Comparison of ENCODE assay signal across 11 mouse cellular contexts in genomic region chr1:38766254-38766653, GRCm38 (mm10).
DNase-seq lines count a peak whose midpoint lies in the region; ATAC-seq and TF ChIP-seq lines count a peak whose summit lies in the region.
"Had no signal": no experiment of that assay in that cellular context is flagged by ENCODE, and none has a peak within 500 bp of the region (broad histone marks: within the 10 kb centered on the region; RNA-seq: fewer than 3 reads in every experiment).

No protein-coding gene starts in this region.

- 48% methylated on average over 4 of the region's 4 CpGs for WGBS in heart, embryonic 13.5 days
- WGBS in midbrain, embryonic 10.5 days, result 50% methylated on average over 4 of the region's 4 CpGs
- WGBS in midbrain, postnatal 0 days, result 35% methylated on average over 3 of the region's 4 CpGs
- WGBS in hindbrain, embryonic 13.5 days, result 27% methylated on average over 4 of the region's 4 CpGs
- WGBS in midbrain, embryonic 16.5 days, result 51% methylated on average over 4 of the region's 4 CpGs

- no peak overlapping the region for H3K4me2 ChIP-seq in heart, embryonic 13.5 days
- no peak overlapping the region for H3K4me2 ChIP-seq in midbrain, postnatal 0 days (ENCODE audit: low read depth, low read length, poor library complexity, severe bottlenecking)
- H3K4me2 ChIP-seq in hindbrain, embryonic 13.5 days, result no peak overlapping the region
- H3K4me2 ChIP-seq in midbrain, embryonic 16.5 days (ENCODE audit: low read length), result no peak overlapping the region
- H3K4me2 ChIP-seq: forebrain, embryonic 15.5 days had no signal

- no peaks in the 10 kb centered on the region for H3K9me3 ChIP-seq in heart, embryonic 13.5 days
- no peaks in the 10 kb centered on the region for H3K9me3 ChIP-seq in midbrain, embryonic 10.5 days (replicated peaks)
- no peaks in the 10 kb centered on the region for H3K9me3 ChIP-seq in midbrain, postnatal 0 days (ENCODE audit: low read length)
- no peaks in the 10 kb centered on the region for H3K9me3 ChIP-seq in hindbrain, embryonic 13.5 days
- no peaks in the 10 kb centered on the region for H3K9me3 ChIP-seq in midbrain, embryonic 16.5 days (replicated peaks; ENCODE audit: control insufficient read depth, low read length, poor library complexity, severe bottlenecking)
- H3K9me3 ChIP-seq: forebrain, embryonic 15.5 days had no signal

- no peak for DNase-seq in heart, adult 9 months (ENCODE audit: low spot score in 2 of 2)
- no peak for DNase-seq in midbrain, embryonic 10.5 days (ENCODE audit: low spot score)
- no peak for DNase-seq in midbrain, postnatal 0 days (ENCODE audit: low spot score)
- DNase-seq in c-Kit-positive CD71-positive TER-119-positive erythroid progenitor cells, embryonic 14.5 days (ENCODE audit: low spot score), result no peak
- no peak for DNase-seq in left cerebral cortex, postnatal 25 days (ENCODE audit: low spot score in 2 of 2)
- DNase-seq: cerebellum, postnatal 25 days; gastrocnemius, postnatal 36 days had no signal

- peaks cover 7% of the 10 kb centered on the region for H3K27me3 ChIP-seq in heart, embryonic 13.5 days (replicated peaks)
- H3K27me3 ChIP-seq in midbrain, embryonic 10.5 days (ENCODE audit: low read depth, poor library complexity, severe bottlenecking), result peaks cover 11% of the 10 kb centered on the region
- no peaks in the 10 kb centered on the region for H3K27me3 ChIP-seq in midbrain, postnatal 0 days (ENCODE audit: insufficient read depth, low read length)
- no peaks in the 10 kb centered on the region for H3K27me3 ChIP-seq in hindbrain, embryonic 13.5 days
- no peaks in the 10 kb centered on the region for H3K27me3 ChIP-seq in midbrain, embryonic 16.5 days (ENCODE audit: control insufficient read depth, insufficient read depth, low read depth, low read length)
- H3K27me3 ChIP-seq: forebrain, embryonic 15.5 days had no signal

- no peak for ATAC-seq in heart, embryonic 13.5 days (ENCODE audit: extremely low read depth, insufficient number of reproducible peaks, low FRiP score, low TSS enrichment)
- no peak; the same call in 1 of the 2 replicates for ATAC-seq in midbrain, postnatal 0 days (ENCODE audit: low FRiP score)
- peak; percentile 38; the same call in 1 of the 2 replicates for ATAC-seq in hindbrain, embryonic 13.5 days (ENCODE audit: low FRiP score)
- ATAC-seq in midbrain, embryonic 16.5 days, result peak; percentile 55

- H3K36me3 ChIP-seq in heart, embryonic 13.5 days, result no peaks in the 10 kb centered on the region
- no peaks in the 10 kb centered on the region for H3K36me3 ChIP-seq in midbrain, embryonic 10.5 days
- H3K36me3 ChIP-seq in midbrain, postnatal 0 days (ENCODE audit: insufficient read depth, low read length), result no peaks in the 10 kb centered on the region
- no peaks in the 10 kb centered on the region for H3K36me3 ChIP-seq in hindbrain, embryonic 13.5 days
- H3K36me3 ChIP-seq in midbrain, embryonic 16.5 days (ENCODE audit: control insufficient read depth, insufficient read depth, low read length), result no peaks in the 10 kb centered on the region
- H3K36me3 ChIP-seq: forebrain, embryonic 15.5 days had no signal

- intact Hi-C loops in left cerebral cortex, postnatal 25 days (cut with DNase I), result loop anchor here (5.0 kb wide), 2 partner anchors 139 to 449 kb away; no protein-coding TSS in a partner anchor

- H3K4me3 ChIP-seq in heart, embryonic 13.5 days, result no peak overlapping the region
- no peak overlapping the region for H3K4me3 ChIP-seq in midbrain, embryonic 10.5 days
- H3K4me3 ChIP-seq in midbrain, postnatal 0 days (ENCODE audit: low read depth, low read length), result no peak overlapping the region
- H3K4me3 ChIP-seq in hindbrain, embryonic 13.5 days, result no peak overlapping the region
- no peak overlapping the region for H3K4me3 ChIP-seq in midbrain, embryonic 16.5 days (ENCODE audit: low read depth, low read length)
- H3K4me3 ChIP-seq: forebrain, embryonic 15.5 days had no signal

- no peak for TF ChIP-seq CTCF in midbrain, postnatal 0 days (IDR thresholded peaks at IDR 0.05)

- H3K27ac ChIP-seq in heart, embryonic 13.5 days (replicated peaks), result peak overlapping the region; percentile 62; the same call in 1 of the 2 replicates
- peak overlapping the region; percentile 74 for H3K27ac ChIP-seq in midbrain, embryonic 10.5 days (replicated peaks)
- no peak overlapping the region for H3K27ac ChIP-seq in midbrain, postnatal 0 days (ENCODE audit: low read depth, low read length)
- H3K27ac ChIP-seq in hindbrain, embryonic 13.5 days, result peak overlapping the region; percentile 81
- no peak overlapping the region for H3K27ac ChIP-seq in midbrain, embryonic 16.5 days (ENCODE audit: low read length)
- H3K27ac ChIP-seq: forebrain, embryonic 15.5 days had no signal

- no peak overlapping the region for H3K9ac ChIP-seq in heart, embryonic 13.5 days
- no peak overlapping the region for H3K9ac ChIP-seq in midbrain, postnatal 0 days (replicated peaks; ENCODE audit: low read length, poor library complexity, severe bottlenecking)
- H3K9ac ChIP-seq in hindbrain, embryonic 13.5 days, result no peak overlapping the region
- H3K9ac ChIP-seq in midbrain, embryonic 16.5 days (ENCODE audit: low read depth, low read length), result no peak overlapping the region
- H3K9ac ChIP-seq: forebrain, embryonic 15.5 days had no signal

- peaks cover 24% of the 10 kb centered on the region for H3K4me1 ChIP-seq in heart, embryonic 13.5 days
- peaks cover 26% of the 10 kb centered on the region for H3K4me1 ChIP-seq in midbrain, embryonic 10.5 days
- H3K4me1 ChIP-seq in midbrain, postnatal 0 days (ENCODE audit: insufficient read depth, low read length), result no peaks in the 10 kb centered on the region; the same call in 1 of the 2 replicates
- peaks cover 40% of the 10 kb centered on the region for H3K4me1 ChIP-seq in hindbrain, embryonic 13.5 days (replicated peaks)
- H3K4me1 ChIP-seq in midbrain, embryonic 16.5 days (ENCODE audit: control insufficient read depth, insufficient read depth, low read length), result peaks cover 16% of the 10 kb centered on the region

Comparison
In these comparisons a context has a peak if more than half of its experiments do, and no peak if none do; other contexts are left out.
1. ATAC-seq: peak in hindbrain, embryonic 13.5 days (single experiment) and midbrain, embryonic 16.5 days (single experiment); none in heart, embryonic 13.5 days (single experiment) and midbrain, postnatal 0 days (single experiment).
2. H3K27ac ChIP-seq: peak in heart, embryonic 13.5 days (single experiment), midbrain, embryonic 10.5 days (single experiment) and hindbrain, embryonic 13.5 days (single experiment); none in midbrain, postnatal 0 days (single experiment) and midbrain, embryonic 16.5 days (single experiment).